Mouse (Mus musculus) neural tube, embryonic 13.5 days (tissue): ENCODE data around the gene Dusp22. TPM values are rescaled to one million over a fixed set of nuclear protein-coding genes. Genes with fewer than 3 reads are reported as not detected.

Experiments
- ATAC-seq: fragments of 200-750 bp; cut with Nextera tagmentation; 2 replicates; pipeline ENCODE4 v1.8.0; 2017; ENCODE audit warnings: low read depth, mild to moderate bottlenecking, moderate TSS enrichment, moderate library complexity
- H3K27ac ChIP-seq: fragments of 300-500 bp; sonication (generic); replicated peaks from 2 replicates; pipeline ENCODE4 v1.5.1; 2015; ENCODE audit warnings: moderate library complexity, mild to moderate bottlenecking, inconsistent platforms
- H3K27me3 ChIP-seq: fragments of 300-500 bp; sonication (generic); 2 replicates; pipeline ENCODE4 v1.6.1; 2015; ENCODE audit warnings: mild to moderate bottlenecking, inconsistent platforms
- H3K36me3 ChIP-seq: fragments of 300-500 bp; sonication (generic); 2 replicates; pipeline ENCODE4 v1.6.1; 2015; ENCODE audit warnings: mild to moderate bottlenecking, inconsistent platforms
- H3K4me1 ChIP-seq: fragments of 300-500 bp; sonication (generic); replicated peaks from 2 replicates; pipeline ENCODE4 v1.6.1; 2015; ENCODE audit warnings: inconsistent platforms
- H3K4me2 ChIP-seq: fragments of 300-500 bp; sonication (generic); 2 replicates; pipeline ENCODE4 v1.6.1; 2015; ENCODE audit warnings: inconsistent platforms, mild to moderate bottlenecking, moderate library complexity
- H3K4me3 ChIP-seq: fragments of 300-500 bp; sonication (generic); 2 replicates; pipeline ENCODE4 v1.5.1; 2015; ENCODE audit warnings: mild to moderate bottlenecking, inconsistent platforms
- H3K9ac ChIP-seq: fragments of 300-500 bp; sonication (generic); 2 replicates; pipeline ENCODE4 v1.6.1; 2015; ENCODE audit warnings: moderate library complexity, mild to moderate bottlenecking, inconsistent platforms
- H3K9me3 ChIP-seq: fragments of 300-500 bp; sonication (generic); 2 replicates; pipeline ENCODE4 v1.6.1; 2016; ENCODE audit warnings: inconsistent platforms
- WGBS: fragments of 180-500 bp; shearing (Covaris S2); methylation state at CpG from one replicate; pipeline ENCODE4 v1.1.7; 2015; 5-methylcytosine and 5-hydroxymethylcytosine counted together
- polyA plus RNA-seq: library from polyadenylated mRNA; unstranded; fragments of >200 nt; fragmentation: Nextera tagmentation; extraction: Ambion mirVana; gene quantifications from 2 replicates; pipeline ENCODE4 v1.2.1, GENCODE M21; 2015

Dusp22 gene
- polyA plus RNA-seq, 1 experiment from 2014 or later = 28.2 TPM

DNA sequence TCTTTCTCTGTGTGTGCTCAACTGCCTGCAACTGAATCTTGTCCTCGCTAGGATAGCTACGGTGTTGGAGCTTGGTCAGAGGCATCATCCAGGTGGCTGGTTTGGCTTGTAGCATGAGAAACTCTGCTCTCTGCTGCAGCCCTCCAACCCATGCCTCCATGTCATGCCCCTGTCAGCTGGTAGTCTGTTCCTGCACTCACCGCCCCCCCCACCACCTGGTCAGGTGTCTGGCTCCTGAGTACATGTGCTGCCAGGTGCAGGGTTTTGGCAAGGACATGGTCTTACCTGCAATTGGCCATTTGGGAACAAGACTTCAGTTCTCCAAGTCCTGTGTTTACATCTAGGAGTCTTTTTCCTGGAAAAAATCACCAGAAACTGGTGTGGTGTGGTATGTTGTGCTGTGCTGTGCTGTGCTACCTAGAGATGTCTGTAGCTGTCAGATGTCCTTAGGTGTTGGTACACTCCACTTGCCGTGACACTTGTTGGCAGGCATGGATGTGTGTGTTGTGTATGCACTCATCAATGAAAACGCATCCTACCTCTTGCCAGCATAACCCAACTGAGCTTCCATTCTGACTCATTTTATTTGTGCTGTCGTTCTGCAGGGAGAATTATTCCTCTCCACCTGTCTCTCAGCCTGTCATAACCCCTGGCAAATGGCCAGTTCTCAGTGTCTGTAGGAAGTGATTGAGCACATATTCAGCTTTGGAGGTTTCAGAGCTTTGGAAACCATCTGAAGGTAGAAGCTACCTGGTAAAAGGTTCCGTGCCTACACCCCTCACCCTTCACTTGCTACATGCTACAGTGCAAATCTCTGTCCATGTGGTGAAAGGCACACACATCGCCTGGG is 44.7 kb downstream of the Dusp22 start:
- Histone ChIP-seq H3K4me1 (no peaks in the 10 kb centered on the region), H3K4me3 (no peak overlapping the region), H3K9me3 (no peaks in the 10 kb centered on the region), H3K9ac (no peak overlapping the region), H3K4me2 (no peak overlapping the region), H3K36me3 (peaks cover 8% of the 10 kb centered on the region; the same call in 1 of the 2 replicates), H3K27ac (no peak overlapping the region), H3K27me3 (no peaks in the 10 kb centered on the region)
- no peak for ATAC-seq
- 87% methylated on average over 8 of the region's 8 CpGs for WGBS

DNA sequence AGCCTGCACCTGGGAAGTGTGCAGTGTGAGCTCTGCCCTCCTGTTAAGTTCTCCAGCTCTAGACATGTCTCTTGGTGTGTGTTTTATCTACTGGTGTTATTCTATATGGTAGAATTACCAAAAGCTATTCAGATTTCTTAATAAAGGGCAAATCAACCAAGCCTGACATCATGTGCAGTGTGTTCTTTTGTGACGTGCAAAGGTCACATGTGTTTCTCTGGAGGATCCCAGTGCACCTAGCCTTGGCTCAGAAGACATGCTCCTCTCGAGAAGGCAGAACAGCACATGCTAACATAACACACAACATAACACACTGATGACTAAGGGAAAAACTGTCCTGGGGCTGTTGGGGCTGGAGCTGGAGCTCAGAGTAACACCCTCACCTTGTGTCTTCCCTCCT is 51.3 kb downstream of the Dusp22 start:
- Histone ChIP-seq H3K27ac (no peak overlapping the region), H3K9ac (no peak overlapping the region), H3K4me1 (no peaks in the 10 kb centered on the region), H3K36me3 (peaks cover 14% of the 10 kb centered on the region; the same call in 1 of the 2 replicates), H3K4me2 (no peak overlapping the region), H3K9me3 (no peaks in the 10 kb centered on the region), H3K4me3 (no peak overlapping the region), H3K27me3 (no peaks in the 10 kb centered on the region)
- no peak for ATAC-seq
- WGBS = 85% methylated on average over 2 of the region's 2 CpGs

DNA sequence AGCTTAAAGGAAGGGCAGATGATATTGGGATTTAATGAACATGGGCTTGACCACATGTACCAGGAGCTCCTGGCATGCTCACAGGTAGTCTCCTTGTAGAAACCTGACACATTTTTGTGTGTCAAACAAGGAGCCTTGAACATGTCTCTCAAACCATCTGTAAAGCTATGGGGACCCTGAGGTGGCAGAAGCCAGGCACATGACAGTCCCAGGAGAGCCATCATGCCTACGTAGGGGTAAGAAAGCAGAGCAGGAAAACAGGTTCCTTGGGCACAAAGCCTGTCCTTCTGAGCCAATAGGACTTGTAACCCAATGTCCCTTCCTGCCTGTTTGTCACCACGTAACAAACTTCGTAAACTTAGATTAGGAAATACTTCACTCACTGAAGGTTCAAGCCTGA is 51.9 kb downstream of the Dusp22 start:
- 94% methylated on average over 3 of the region's 3 CpGs for WGBS
- Histone ChIP-seq H3K9ac (no peak overlapping the region), H3K4me2 (no peak overlapping the region), H3K4me3 (no peak overlapping the region), H3K9me3 (no peaks in the 10 kb centered on the region), H3K4me1 (no peaks in the 10 kb centered on the region), H3K36me3 (peaks cover 14% of the 10 kb centered on the region; the same call in 1 of the 2 replicates), H3K27ac (no peak overlapping the region), H3K27me3 (no peaks in the 10 kb centered on the region)
- no peak for ATAC-seq

DNA sequence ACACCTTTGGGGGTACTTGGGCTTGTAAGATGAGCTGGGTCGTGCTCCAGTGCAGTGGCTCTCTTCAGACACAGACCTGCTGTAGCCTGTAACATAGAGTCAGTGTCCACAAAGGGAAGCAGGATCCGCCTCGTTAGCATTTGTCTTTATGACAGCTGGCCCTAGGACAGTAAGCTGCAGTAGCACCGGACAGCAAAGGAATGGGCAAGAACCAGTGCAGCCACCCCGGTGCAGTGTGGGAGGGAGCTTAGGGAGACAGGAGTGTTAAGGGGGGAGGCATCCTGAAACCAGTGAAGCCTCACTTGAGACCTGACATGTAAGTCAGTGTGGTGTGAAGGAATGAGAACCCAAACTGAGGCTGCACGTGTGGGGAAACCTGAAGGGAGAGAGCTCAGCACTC is 52.5 kb downstream of the Dusp22 start:
- Histone ChIP-seq H3K36me3 (peaks cover 14% of the 10 kb centered on the region; the same call in 1 of the 2 replicates), H3K4me1 (no peaks in the 10 kb centered on the region), H3K9me3 (no peaks in the 10 kb centered on the region), H3K4me2 (no peak overlapping the region), H3K27ac (no peak overlapping the region), H3K27me3 (no peaks in the 10 kb centered on the region), H3K9ac (no peak overlapping the region), H3K4me3 (no peak overlapping the region)
- 85% methylated on average over 6 of the region's 6 CpGs for WGBS
- ATAC-seq = no peak

DNA sequence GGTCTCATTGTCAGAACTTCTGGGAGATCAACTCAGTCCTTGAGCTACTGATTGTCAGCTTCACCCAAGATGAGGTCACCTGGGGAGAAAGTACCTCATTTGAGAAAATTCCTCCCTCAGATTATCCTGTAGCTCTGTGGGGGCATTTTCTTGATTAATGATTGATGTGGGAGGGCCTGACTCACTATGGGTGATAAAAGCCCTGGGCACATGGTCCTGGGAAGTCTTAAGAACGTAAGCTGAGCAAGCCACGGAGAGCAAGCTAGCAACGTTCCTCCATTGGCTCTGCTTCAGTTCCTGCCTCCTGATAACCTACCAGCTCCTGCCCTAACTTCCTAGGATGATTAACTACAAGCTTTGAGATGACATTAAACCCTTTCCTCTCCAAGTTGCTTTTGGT is 53.8 kb downstream of the Dusp22 start:
- Histone ChIP-seq H3K9ac (no peak overlapping the region), H3K4me2 (no peak overlapping the region), H3K9me3 (no peaks in the 10 kb centered on the region), H3K36me3 (peaks cover 13% of the 10 kb centered on the region; the same call in 1 of the 2 replicates), H3K27ac (no peak overlapping the region), H3K27me3 (no peaks in the 10 kb centered on the region), H3K4me3 (no peak overlapping the region), H3K4me1 (no peaks in the 10 kb centered on the region)
- 88% methylated on average over 3 of the region's 3 CpGs for WGBS
- no peak for ATAC-seq

DNA sequence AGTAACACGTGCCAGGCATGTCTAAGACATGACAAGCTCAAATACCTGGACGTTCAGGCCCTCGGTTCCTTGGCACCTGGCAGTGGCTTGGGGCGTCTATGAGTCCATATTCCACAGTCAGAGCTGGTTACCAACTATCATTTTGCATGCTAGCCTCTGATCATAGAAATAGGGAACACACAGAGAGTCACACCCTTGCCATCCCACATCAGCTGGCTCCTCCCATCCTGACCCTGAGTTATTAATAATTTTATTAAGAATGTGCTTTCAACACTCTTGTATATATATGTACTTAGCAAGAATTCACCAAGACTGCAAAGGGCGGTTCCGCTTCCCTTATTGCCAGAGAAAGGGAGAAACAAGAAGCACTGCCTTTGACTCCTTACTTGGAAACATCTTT is 54.8 kb downstream of the Dusp22 start:
- Histone ChIP-seq H3K4me1 (no peaks in the 10 kb centered on the region), H3K36me3 (0 out of 2 replicates have a peak, but pooled peaks cover 6% of the 10 kb centered on the region), H3K27ac (no peak overlapping the region), H3K4me2 (no peak overlapping the region), H3K9me3 (no peaks in the 10 kb centered on the region), H3K27me3 (no peaks in the 10 kb centered on the region), H3K9ac (no peak overlapping the region), H3K4me3 (no peak overlapping the region)
- WGBS = 90% methylated on average over 6 of the region's 6 CpGs
- ATAC-seq = no peak

DNA sequence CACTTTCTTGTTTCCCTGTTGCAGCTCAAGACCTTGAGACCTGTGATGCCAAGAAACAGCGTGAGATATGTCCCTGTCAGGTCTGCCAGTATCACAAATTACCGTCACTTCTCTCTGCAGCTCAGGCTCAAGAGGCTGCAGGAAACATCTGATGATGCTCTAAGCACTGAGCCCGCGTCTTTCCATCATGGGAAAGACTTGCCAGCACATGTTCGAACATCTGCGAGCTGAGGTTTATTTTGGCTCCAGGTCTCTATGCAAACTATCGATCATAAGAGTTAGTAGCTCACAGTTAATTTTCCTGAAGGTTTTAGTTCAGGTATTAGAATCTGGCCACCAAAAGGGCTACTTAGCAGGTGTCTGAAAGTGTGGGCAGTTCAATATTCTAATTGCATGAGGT is 55.3 kb downstream of the Dusp22 start:
- Histone ChIP-seq H3K4me2 (no peak overlapping the region), H3K9me3 (no peaks in the 10 kb centered on the region), H3K27me3 (no peaks in the 10 kb centered on the region), H3K4me1 (no peaks in the 10 kb centered on the region), H3K4me3 (no peak overlapping the region), H3K36me3 (0 out of 2 replicates have a peak, but pooled peaks cover 6% of the 10 kb centered on the region), H3K27ac (no peak overlapping the region), H3K9ac (no peak overlapping the region)
- no peak for ATAC-seq
- WGBS = 88% methylated on average over 7 of the region's 7 CpGs

DNA sequence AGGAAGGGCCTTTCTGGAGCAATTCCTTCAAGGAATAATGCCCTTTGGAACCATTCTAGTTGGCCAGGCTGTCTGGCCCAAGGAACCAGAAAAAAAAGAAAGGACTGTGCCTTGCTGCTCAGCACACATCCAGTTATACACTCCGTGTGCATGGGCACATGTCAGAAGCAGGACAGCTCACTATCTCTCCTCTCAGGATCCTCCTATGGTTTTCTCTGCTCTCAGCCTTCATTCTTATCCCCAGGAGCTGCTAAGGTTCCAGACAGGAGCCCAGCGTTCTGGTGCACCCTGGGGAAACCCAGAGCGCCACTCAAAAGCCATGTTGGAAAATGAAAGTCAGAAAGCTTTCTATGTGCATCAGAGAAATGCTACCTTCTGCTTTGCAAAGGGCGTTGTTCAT is 55.8 kb downstream of the Dusp22 start:
- no peak overlapping the region for H3K4me2 ChIP-seq
- H3K4me1 ChIP-seq = no peaks in the 10 kb centered on the region
- WGBS = 86% methylated on average over 4 of the region's 4 CpGs
- no peaks in the 10 kb centered on the region for H3K27me3 ChIP-seq
- no peak overlapping the region for H3K27ac ChIP-seq
- no peak overlapping the region for H3K9ac ChIP-seq
- no peaks in the 10 kb centered on the region for H3K9me3 ChIP-seq
- no peak for ATAC-seq
- H3K4me3 ChIP-seq = no peak overlapping the region
- H3K36me3 ChIP-seq = 0 out of 2 replicates have a peak, but pooled peaks cover 6% of the 10 kb centered on the region

DNA sequence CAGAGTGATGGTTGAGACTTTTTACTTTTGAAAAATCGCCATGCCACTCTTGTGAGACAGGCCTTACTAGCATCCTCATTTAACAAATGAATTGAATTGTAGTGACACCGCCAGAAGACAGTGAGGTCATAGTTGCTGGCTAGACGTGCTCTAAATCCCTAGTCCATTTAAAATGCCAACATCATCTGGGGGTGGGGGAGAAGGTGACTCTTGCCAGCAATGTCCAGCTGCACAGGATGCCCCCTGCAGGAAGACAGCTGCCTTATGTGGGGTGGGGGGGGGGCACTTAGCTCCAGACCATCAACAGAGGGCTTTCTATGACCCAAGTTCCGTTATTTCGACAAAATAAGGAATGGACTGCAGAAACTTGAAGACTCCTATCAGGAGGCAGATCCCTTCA is 56.8 kb downstream of the Dusp22 start:
- H3K4me2 ChIP-seq = no peak overlapping the region
- 0 out of 2 replicates have a peak, but pooled peaks cover 2% of the 10 kb centered on the region for H3K36me3 ChIP-seq
- H3K27ac ChIP-seq = no peak overlapping the region
- no peaks in the 10 kb centered on the region for H3K4me1 ChIP-seq
- ATAC-seq = no peak
- H3K27me3 ChIP-seq = no peaks in the 10 kb centered on the region
- WGBS = 70% methylated on average over 5 of the region's 5 CpGs
- H3K9ac ChIP-seq = no peak overlapping the region
- no peak overlapping the region for H3K4me3 ChIP-seq
- no peaks in the 10 kb centered on the region for H3K9me3 ChIP-seq

DNA sequence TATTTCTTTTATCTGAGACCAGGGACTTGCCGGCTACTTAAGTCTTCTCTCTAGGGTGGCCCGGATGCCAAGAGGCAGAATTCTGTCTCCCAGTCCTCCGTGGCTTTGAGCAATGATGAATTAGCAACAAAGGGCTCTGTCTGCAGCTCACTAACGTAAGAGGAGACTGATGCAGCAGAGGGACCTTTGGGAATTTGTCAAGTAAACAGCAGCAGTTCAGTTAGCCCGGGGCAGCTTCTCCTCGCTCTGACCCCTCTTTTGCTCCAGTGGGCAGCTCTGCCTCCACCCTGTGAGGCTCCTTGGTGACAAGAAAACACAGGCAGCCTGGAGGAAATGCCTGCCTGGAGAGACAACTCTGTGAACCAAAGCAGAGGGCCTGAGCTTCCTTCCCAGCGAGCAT is 62.8 kb downstream of the Dusp22 start:
- ATAC-seq = no peak
- Histone ChIP-seq H3K27ac (no peak overlapping the region), H3K9ac (no peak overlapping the region), H3K36me3 (no peaks in the 10 kb centered on the region), H3K4me2 (0 out of 2 replicates have a peak overlapping the region, but pooled peaks have one; percentile 0), H3K27me3 (no peaks in the 10 kb centered on the region), H3K4me1 (peaks cover 7% of the 10 kb centered on the region), H3K9me3 (no peaks in the 10 kb centered on the region), H3K4me3 (no peak overlapping the region)
- 30% methylated on average over 7 of the region's 7 CpGs for WGBS

DNA sequence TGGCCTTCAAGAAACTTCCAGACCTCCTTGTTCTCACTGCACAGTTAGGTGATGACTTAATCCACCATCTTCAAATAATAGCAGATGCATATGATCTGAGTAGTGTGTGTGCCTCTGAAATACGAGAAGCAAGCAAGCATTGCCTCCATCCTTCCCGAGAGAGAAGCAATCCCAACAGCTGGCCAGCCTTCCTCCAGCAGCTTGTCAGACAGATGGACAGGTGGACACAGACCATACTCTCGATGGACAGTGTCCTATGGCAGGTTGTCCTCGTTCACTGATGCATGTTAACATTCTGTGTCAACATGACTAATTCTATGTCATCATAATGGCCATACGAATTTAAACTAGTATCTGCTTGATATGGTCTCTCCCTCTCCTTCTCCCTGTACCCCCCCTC is 63.5 kb downstream of the Dusp22 start:
- no peak for ATAC-seq
- H3K27me3 ChIP-seq = no peaks in the 10 kb centered on the region
- H3K4me2 ChIP-seq = no peak overlapping the region
- H3K27ac ChIP-seq = no peak overlapping the region
- H3K36me3 ChIP-seq = no peaks in the 10 kb centered on the region
- H3K4me3 ChIP-seq = no peak overlapping the region
- peaks cover 7% of the 10 kb centered on the region for H3K4me1 ChIP-seq
- WGBS = 68% methylated on average over 5 of the region's 5 CpGs
- H3K9ac ChIP-seq = no peak overlapping the region
- H3K9me3 ChIP-seq = no peaks in the 10 kb centered on the region

DNA sequence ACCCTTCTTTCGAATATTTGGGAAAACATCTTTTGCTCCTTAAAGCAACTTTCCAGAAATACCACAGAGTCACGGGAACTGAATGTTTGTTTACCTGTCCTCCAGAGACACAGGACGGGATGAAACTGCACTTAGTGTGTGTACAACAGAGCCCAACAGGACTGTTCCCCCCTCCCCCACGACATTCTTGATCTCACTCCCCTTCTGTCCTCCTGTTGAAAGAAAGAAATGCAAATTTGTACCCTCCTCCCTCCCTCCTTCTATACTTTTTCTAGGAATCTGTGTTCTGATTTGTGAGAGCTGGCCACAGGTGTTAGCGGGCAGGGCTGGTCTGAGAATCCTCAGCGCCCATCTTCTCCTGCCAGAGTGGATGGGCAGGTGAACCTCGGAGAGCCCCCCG is 64.1 kb downstream of the Dusp22 start:
- 69% methylated on average over 8 of the region's 8 CpGs for WGBS
- Histone ChIP-seq H3K27ac (no peak overlapping the region), H3K4me2 (no peak overlapping the region), H3K4me3 (no peak overlapping the region), H3K27me3 (no peaks in the 10 kb centered on the region), H3K9ac (no peak overlapping the region), H3K9me3 (no peaks in the 10 kb centered on the region), H3K36me3 (no peaks in the 10 kb centered on the region), H3K4me1 (peaks cover 7% of the 10 kb centered on the region)
- ATAC-seq = no peak
